Mouse (Mus musculus) intestine, embryonic 15.5 days (tissue): Measurements from ENCODE around the gene Cdc42bpa. TPM values are rescaled to one million over a fixed set of nuclear protein-coding genes. Genes with fewer than 3 reads are reported as not detected.

Experiments used
- ATAC-seq: fragments of 200-750 bp; cut with Nextera tagmentation; 2 replicates; pipeline ENCODE4 v1.8.0; 2017; ENCODE audit warnings: moderate TSS enrichment, moderate library complexity
- H3K27ac ChIP-seq: fragments of 300-500 bp; sonication (generic); 2 replicates; pipeline ENCODE4 v1.5.1; 2015; ENCODE audit warnings: mild to moderate bottlenecking, inconsistent platforms
- H3K27me3 ChIP-seq: fragments of 300-500 bp; sonication (generic); replicated peaks from 2 replicates; pipeline ENCODE4 v1.6.1; 2015; ENCODE audit warnings: inconsistent platforms
- H3K36me3 ChIP-seq: fragments of 300-500 bp; sonication (generic); 2 replicates; pipeline ENCODE4 v1.6.1; 2015; ENCODE audit warnings: inconsistent platforms
- H3K4me1 ChIP-seq: fragments of 300-500 bp; sonication (generic); replicated peaks from 2 replicates; pipeline ENCODE4 v1.6.1; 2015; ENCODE audit warnings: inconsistent platforms
- H3K4me2 ChIP-seq: fragments of 300-500 bp; sonication (generic); replicated peaks from 2 replicates; pipeline ENCODE4 v1.6.1; 2015; ENCODE audit warnings: mild to moderate bottlenecking, inconsistent platforms
- H3K4me3 ChIP-seq: fragments of 300-500 bp; sonication (generic); replicated peaks from 2 replicates; pipeline ENCODE4 v1.5.1; 2015; ENCODE audit warnings: inconsistent platforms
- H3K9ac ChIP-seq: fragments of 300-500 bp; sonication (generic); 2 replicates; pipeline ENCODE4 v1.6.1; 2015; ENCODE audit warnings: inconsistent platforms
- H3K9me3 ChIP-seq: fragments of 300-500 bp; sonication (generic); 2 replicates; pipeline ENCODE4 v1.6.1; 2016; ENCODE audit warnings: inconsistent platforms
- WGBS: fragments of 180-500 bp; shearing (Covaris S2); methylation state at CpG from one replicate; pipeline ENCODE4 v1.1.7; 2015; 5-methylcytosine and 5-hydroxymethylcytosine counted together
- polyA plus RNA-seq: library from polyadenylated mRNA; unstranded; fragments of >200 nt; fragmentation: Nextera tagmentation; extraction: Ambion mirVana; gene quantifications from 2 replicates; pipeline ENCODE4 v1.2.1, GENCODE M21; 2015

Gene Cdc42bpa
- polyA plus RNA-seq, 1 experiment from 2014 or later: 12.4 TPM

DNA sequence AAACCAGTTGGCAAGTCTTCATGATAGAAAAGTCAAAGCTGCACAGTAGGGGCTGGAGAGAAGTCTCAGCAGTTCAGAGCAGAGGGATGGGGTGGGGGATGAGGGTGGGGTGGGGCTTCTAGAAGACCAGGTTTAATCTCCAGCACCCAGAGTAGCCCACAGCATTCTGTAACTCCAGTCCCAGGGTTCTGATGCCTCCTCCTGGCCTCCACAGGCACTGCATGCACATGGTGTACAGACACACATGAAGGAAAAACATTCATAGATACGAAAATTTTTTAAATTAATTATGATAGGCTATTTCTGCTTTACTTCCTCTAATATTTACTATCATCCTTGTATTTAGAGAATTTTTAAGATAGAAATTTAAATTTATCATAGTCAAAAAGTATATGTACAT is 156.3 kb downstream of the Cdc42bpa start:
- WGBS: 89% methylated on average over 1 of the region's 1 CpGs
- Histone ChIP-seq H3K27ac (no peak overlapping the region), H3K4me1 (no peaks in the 10 kb centered on the region), H3K9ac (no peak overlapping the region), H3K4me3 (no peak overlapping the region), H3K27me3 (no peaks in the 10 kb centered on the region), H3K36me3 (no peaks in the 10 kb centered on the region), H3K4me2 (no peak overlapping the region), H3K9me3 (no peaks in the 10 kb centered on the region)
- ATAC-seq: no peak

DNA sequence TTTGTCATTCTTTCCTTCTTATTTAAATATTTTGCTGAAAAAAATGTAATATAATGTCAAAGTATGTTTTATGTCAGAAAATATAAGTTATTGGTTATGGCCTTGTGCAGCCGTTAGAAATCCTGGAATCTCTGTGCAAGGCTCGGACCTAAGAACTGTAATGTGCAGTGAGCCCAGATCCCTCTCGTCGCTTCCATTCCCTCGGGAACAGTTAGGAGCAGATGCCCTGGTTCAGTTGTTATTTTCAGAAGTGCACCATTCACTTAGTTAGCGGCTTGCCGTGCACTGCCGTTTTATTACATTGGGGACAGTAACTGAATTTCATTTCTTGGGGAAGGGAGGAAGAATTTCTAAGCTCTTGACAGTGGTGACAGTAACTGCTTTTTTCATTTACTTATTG is 158.0 kb downstream of the Cdc42bpa start:
- H3K4me2 ChIP-seq: no peak overlapping the region
- H3K4me1 ChIP-seq: no peaks in the 10 kb centered on the region
- H3K9ac ChIP-seq: no peak overlapping the region
- WGBS: 83% methylated on average over 8 of the region's 8 CpGs
- H3K36me3 ChIP-seq: no peaks in the 10 kb centered on the region
- no peaks in the 10 kb centered on the region for H3K9me3 ChIP-seq
- H3K27ac ChIP-seq: no peak overlapping the region
- no peak overlapping the region for H3K4me3 ChIP-seq
- ATAC-seq: no peak
- no peaks in the 10 kb centered on the region for H3K27me3 ChIP-seq

DNA sequence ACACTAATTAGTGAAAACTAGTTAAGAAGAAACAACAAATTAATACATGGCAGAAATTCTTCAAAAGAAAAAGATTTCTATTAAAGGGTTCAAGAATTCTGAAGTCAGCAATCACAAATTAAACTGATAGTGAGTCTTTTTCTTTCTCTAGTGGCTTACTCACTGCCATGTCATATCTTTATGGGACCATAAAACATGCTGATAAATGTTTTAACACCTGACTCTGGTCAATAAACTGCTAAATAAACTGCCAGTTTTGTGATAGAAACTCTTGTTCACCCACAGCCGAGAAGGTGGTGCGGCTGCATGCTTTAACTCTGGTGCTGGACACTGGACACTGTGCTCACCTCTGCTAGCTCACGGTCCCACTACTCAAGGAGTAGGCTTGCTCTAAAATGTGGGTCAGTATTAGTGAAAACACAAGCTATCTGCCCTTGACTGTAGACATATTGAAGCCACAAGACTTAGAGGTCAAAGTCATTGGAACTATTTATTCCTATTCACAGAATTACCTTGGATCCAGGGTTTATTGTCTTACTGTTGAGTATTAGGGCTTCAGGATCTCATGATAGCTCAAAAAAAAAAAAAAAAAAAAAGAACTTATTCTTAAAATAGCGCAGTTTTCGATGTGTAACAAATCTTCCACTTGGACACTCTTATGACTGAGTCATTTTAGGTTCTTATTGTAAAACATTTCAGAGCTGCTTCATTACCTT is 168.0 kb downstream of the Cdc42bpa start:
- 63% methylated on average over 5 of the region's 5 CpGs for WGBS
- Histone ChIP-seq H3K4me1 (no peaks in the 10 kb centered on the region), H3K4me2 (no peak overlapping the region), H3K36me3 (no peaks in the 10 kb centered on the region), H3K4me3 (no peak overlapping the region), H3K9ac (no peak overlapping the region), H3K27ac (peak overlapping the region; percentile 74; the same call in 1 of the 2 replicates), H3K9me3 (no peaks in the 10 kb centered on the region), H3K27me3 (no peaks in the 10 kb centered on the region)
- peak; percentile 93 for ATAC-seq

DNA sequence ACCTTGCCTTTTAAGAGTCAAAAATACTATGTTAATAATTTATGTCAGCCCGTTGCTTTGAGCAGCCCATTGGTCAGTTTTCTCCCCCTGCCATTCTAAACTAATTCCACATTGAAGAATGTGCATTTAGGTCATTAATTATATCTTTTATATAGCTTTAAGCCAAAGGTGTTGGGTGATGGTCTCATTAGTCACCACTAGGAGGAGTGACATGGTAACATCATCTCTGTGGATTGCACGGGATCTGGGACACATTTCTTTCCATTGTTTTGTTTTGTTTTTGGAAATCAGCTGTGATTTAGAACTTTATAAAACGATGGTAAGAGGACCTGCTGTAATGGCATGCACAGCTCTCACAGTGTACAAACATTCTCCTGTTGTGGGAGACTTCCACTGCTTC is 171.1 kb downstream of the Cdc42bpa start:
- H3K4me2 ChIP-seq: no peak overlapping the region
- WGBS: 58% methylated on average over 3 of the region's 3 CpGs
- no peak for ATAC-seq
- H3K4me1 ChIP-seq: no peaks in the 10 kb centered on the region
- no peaks in the 10 kb centered on the region; the same call in 1 of the 2 replicates for H3K36me3 ChIP-seq
- no peaks in the 10 kb centered on the region for H3K27me3 ChIP-seq
- no peak overlapping the region for H3K4me3 ChIP-seq
- no peak overlapping the region for H3K9ac ChIP-seq
- H3K27ac ChIP-seq: no peak overlapping the region
- H3K9me3 ChIP-seq: no peaks in the 10 kb centered on the region

DNA sequence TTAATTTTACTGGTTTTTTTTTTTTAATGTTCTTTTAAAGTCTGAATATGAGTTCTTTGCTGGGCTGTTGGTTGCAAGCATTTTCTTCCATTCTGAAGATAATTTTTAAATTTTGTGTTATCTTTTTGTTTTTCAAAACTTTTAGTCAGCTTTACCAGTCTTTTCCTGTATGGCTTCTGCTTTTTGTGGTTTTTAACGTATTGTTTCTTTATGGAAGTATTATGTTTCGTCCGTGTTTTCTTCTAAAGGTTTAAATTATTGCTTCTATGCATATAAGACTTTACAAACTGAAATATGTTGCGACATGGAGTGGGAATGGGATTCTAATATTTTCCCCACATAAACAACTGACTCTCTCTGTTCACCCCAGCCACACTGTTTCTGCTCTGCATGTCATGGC is 171.9 kb downstream of the Cdc42bpa start:
- no peak overlapping the region for H3K27ac ChIP-seq
- no peak overlapping the region for H3K9ac ChIP-seq
- 91% methylated on average over 4 of the region's 4 CpGs for WGBS

DNA sequence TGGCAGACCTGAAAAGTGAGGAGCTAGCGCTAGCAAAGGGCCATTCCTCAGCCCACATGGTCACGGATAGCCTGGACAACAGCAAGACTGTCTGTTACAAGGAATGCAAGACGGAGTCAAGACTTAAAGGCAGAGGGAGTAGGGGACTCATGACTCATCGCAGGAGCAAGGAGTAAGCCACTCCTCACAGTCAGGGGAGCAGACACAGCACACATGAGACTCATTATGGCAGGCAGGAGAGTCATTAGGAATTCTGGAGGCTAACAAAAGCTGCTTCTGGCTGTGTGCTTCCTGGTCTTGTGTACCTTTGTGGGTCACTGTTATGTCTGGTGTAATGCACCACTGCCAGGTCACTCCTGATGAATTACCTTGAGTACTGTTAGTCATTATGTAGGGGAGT is 178.9 kb downstream of the Cdc42bpa start:
- peaks cover 12% of the 10 kb centered on the region for H3K36me3 ChIP-seq
- 75% methylated on average over 4 of the region's 4 CpGs for WGBS

More for the DNA sequence above, 171.9 kb downstream of the Cdc42bpa start:
- ATAC-seq: no peak
- Histone ChIP-seq H3K27me3 (no peaks in the 10 kb centered on the region), H3K4me3 (no peak overlapping the region), H3K4me1 (no peaks in the 10 kb centered on the region), H3K9me3 (no peaks in the 10 kb centered on the region), H3K36me3 (peaks cover 7% of the 10 kb centered on the region), H3K4me2 (no peak overlapping the region)

DNA sequence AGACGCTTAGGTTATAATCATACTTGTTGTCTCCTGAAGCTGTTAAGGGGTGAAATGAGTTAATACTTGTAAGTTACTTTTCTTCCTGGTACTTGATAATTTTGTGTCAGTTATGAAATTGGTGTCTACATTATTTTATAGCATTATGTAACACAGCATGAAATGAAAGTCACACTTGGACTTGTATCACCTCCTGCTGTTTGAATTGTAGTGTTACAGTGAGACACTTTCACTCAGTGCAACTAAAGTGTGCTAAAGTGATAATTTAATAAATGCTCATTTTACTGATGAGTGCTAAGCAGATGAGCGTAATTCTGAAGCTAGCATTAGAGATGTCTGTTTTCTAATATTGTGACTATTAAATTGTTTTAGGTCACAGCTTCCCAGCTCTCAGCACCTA is 180.7 kb downstream of the Cdc42bpa start:
- Histone ChIP-seq H3K9me3 (no peaks in the 10 kb centered on the region), H3K4me3 (no peak overlapping the region), H3K36me3 (peaks cover 12% of the 10 kb centered on the region), H3K4me2 (no peak overlapping the region), H3K4me1 (no peaks in the 10 kb centered on the region), H3K27me3 (no peaks in the 10 kb centered on the region), H3K9ac (no peak overlapping the region), H3K27ac (no peak overlapping the region)
- 94% methylated on average over 2 of the region's 2 CpGs for WGBS
- no peak for ATAC-seq

More for the DNA sequence above, 178.9 kb downstream of the Cdc42bpa start:
- H3K27ac ChIP-seq: no peak overlapping the region
- H3K4me2 ChIP-seq: no peak overlapping the region
- H3K4me1 ChIP-seq: no peaks in the 10 kb centered on the region
- H3K27me3 ChIP-seq: no peaks in the 10 kb centered on the region
- no peak for ATAC-seq
- H3K4me3 ChIP-seq: no peak overlapping the region
- H3K9me3 ChIP-seq: no peaks in the 10 kb centered on the region
- no peak overlapping the region for H3K9ac ChIP-seq

DNA sequence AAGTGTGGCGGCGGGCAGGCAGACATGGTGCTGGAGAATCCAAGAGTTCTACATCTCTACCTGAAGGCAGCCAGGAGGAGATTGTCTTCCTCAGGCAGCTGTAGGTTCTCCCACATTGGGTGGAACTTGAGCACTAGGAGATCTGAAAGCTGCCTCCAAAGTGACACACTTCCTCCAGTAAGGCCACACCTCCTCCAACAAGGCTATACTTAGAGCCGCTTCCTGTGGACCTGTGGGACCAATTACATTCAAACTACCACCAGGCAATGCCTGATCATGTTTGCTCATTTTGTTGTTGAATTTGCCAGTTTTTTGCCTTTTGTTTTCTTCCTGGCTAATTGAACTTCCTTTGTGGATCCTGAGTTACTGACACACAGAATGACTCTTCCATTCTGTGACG is 187.8 kb downstream of the Cdc42bpa start:
- H3K36me3 ChIP-seq: no peaks in the 10 kb centered on the region
- H3K9ac ChIP-seq: no peak overlapping the region
- no peaks in the 10 kb centered on the region for H3K27me3 ChIP-seq
- WGBS: 81% methylated on average over 4 of the region's 4 CpGs
- H3K4me3 ChIP-seq: no peak overlapping the region
- H3K27ac ChIP-seq: no peak overlapping the region
- no peaks in the 10 kb centered on the region for H3K9me3 ChIP-seq
- H3K4me1 ChIP-seq: no peaks in the 10 kb centered on the region
- no peak overlapping the region for H3K4me2 ChIP-seq
- ATAC-seq: no peak

DNA sequence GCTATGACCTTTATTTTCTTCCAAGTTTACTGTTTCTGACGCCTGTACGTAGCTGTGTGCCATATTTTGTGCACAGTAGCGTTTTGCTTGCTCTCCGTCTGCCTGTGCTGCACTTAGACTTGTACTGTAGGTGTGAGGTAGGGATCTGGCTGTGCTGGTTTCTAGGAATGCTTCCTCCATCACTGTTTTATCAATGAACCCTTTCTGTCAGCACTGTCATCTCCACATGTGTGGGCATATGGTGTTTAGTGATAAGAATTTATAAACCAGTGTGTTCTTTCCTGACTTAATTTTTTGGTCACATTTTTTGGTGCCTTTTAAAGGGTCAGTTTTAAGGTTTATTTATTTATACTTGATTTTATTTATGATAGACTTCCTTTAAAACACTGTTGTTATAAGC is 188.3 kb downstream of the Cdc42bpa start:
- Histone ChIP-seq H3K36me3 (no peaks in the 10 kb centered on the region), H3K4me2 (no peak overlapping the region)
- 89% methylated on average over 4 of the region's 4 CpGs for WGBS

DNA sequence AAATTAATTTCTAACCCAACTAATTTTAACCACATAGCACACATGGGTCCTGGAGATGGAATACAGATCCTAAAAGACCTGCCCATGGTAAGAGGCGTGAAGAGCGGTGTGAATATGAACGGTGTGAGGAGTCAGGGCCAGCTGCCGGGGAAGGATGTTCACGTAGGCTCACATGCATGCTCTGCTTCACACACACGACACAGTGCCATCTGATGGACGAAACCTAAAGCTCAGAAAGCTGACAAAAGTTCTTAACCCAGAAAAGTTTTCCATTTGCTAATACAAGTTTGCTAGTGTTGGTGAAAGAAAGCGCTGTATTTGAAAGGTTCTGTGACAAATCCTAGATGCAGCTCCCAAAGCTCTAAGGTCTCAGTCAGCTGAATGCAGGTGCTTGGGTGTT is 190.9 kb downstream of the Cdc42bpa start:
- no peak overlapping the region for H3K4me2 ChIP-seq
- H3K4me3 ChIP-seq: no peak overlapping the region
- H3K27me3 ChIP-seq: no peaks in the 10 kb centered on the region
- WGBS: 80% methylated on average over 8 of the region's 8 CpGs
- H3K4me1 ChIP-seq: no peaks in the 10 kb centered on the region
- no peaks in the 10 kb centered on the region for H3K36me3 ChIP-seq
- ATAC-seq: no peak
- H3K9ac ChIP-seq: no peak overlapping the region
- H3K9me3 ChIP-seq: no peaks in the 10 kb centered on the region
- no peak overlapping the region for H3K27ac ChIP-seq

More for the DNA sequence above, 188.3 kb downstream of the Cdc42bpa start:
- no peaks in the 10 kb centered on the region for H3K27me3 ChIP-seq
- no peak overlapping the region for H3K27ac ChIP-seq
- no peak overlapping the region for H3K4me3 ChIP-seq
- no peak overlapping the region for H3K9ac ChIP-seq
- H3K4me1 ChIP-seq: no peaks in the 10 kb centered on the region
- no peaks in the 10 kb centered on the region for H3K9me3 ChIP-seq
- no peak for ATAC-seq

DNA sequence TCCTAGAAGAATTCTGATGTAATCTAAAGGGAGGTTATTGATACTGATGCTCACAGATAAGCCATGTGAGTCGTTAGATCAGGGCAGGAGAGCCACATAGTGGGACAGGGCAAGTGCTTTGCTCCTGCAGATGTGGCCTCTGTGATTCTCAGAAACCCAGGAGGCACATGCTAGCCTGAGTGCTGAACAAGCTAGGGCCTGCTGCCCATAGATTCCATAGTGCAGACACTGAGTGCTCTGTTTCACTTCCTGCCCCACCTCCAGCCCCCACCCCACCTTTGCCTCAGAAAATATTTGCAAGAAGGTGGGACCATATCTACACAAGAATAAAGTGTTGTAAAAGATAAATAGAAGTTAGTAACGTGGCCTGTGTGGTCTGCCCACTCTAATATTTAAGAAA is 198.4 kb downstream of the Cdc42bpa start:
- WGBS: 47% methylated on average over 2 of the region's 2 CpGs
- Histone ChIP-seq H3K27me3 (no peaks in the 10 kb centered on the region), H3K4me2 (no peak overlapping the region), H3K9me3 (no peaks in the 10 kb centered on the region), H3K27ac (no peak overlapping the region), H3K4me1 (no peaks in the 10 kb centered on the region), H3K9ac (no peak overlapping the region), H3K36me3 (peaks cover 7% of the 10 kb centered on the region; the same call in 1 of the 2 replicates), H3K4me3 (no peak overlapping the region)
- ATAC-seq: 0 out of 2 replicates have a peak, but pooled peaks have one; percentile 34

DNA sequence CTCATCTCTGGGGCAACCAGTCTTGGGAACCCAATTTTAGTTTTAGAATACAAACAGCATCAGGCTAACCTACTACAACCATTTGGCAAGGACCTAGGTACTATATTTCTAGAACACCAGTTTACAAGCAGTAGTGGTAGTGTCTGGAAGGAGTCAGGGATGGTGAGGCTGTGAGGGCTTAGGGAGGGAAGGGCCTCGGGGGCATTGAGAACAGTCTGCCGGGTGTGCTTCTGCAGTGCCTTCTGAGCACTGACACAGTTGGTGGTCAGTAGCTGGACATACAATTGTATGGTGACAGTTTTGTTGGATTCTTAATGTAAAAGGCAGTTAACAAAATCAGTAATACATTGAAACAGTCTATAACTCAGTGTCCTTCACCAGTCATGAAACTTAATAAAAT is 200.3 kb downstream of the Cdc42bpa start:
- Histone ChIP-seq H3K4me1 (no peaks in the 10 kb centered on the region), H3K27ac (no peak overlapping the region), H3K4me3 (no peak overlapping the region), H3K4me2 (no peak overlapping the region), H3K9ac (no peak overlapping the region), H3K36me3 (peaks cover 7% of the 10 kb centered on the region; the same call in 1 of the 2 replicates), H3K9me3 (no peaks in the 10 kb centered on the region), H3K27me3 (no peaks in the 10 kb centered on the region)
- no peak for ATAC-seq
- WGBS: 79% methylated on average over 2 of the region's 2 CpGs

DNA sequence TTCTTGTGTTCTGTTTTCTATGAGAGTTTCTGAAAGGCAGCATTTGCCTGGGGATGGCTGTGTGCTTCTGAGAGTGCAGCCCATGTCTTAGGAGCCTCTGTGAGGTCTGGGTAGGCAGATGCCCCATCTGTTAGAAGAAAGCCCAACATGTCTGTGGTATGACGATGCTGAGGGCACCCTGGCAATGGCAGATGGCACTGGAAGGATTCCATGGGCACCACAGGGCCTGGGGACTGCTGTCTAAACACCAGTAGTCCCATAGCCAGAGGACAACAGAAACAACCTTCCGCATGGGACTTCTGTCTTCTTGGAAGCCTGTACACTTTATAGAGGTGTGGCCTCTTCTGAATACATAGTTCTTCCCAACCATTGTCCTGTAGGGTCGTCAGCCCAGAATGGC is 200.9 kb downstream of the Cdc42bpa start:
- 83% methylated on average over 3 of the region's 3 CpGs for WGBS
- Histone ChIP-seq H3K4me2 (no peak overlapping the region), H3K4me1 (no peaks in the 10 kb centered on the region), H3K27ac (no peak overlapping the region), H3K27me3 (no peaks in the 10 kb centered on the region), H3K4me3 (no peak overlapping the region), H3K9ac (no peak overlapping the region), H3K36me3 (peaks cover 7% of the 10 kb centered on the region; the same call in 1 of the 2 replicates), H3K9me3 (no peaks in the 10 kb centered on the region)
- no peak for ATAC-seq
